Mouse (Mus musculus) heart, postnatal 0 days (tissue): Measurements from ENCODE around the gene Ust.

Experiments used
- CTCF ChIP-seq: IDR thresholded peaks from 2 replicates; pipeline ENCODE4 v1.5.1; 2016; ENCODE audit warnings: antibody characterized with exemption, control low read depth, low read depth
- EP300 ChIP-seq: IDR thresholded peaks from 2 replicates; pipeline ENCODE4 v1.6.1; 2016; ENCODE audit warnings: antibody characterized with exemption, low read depth

DNA sequence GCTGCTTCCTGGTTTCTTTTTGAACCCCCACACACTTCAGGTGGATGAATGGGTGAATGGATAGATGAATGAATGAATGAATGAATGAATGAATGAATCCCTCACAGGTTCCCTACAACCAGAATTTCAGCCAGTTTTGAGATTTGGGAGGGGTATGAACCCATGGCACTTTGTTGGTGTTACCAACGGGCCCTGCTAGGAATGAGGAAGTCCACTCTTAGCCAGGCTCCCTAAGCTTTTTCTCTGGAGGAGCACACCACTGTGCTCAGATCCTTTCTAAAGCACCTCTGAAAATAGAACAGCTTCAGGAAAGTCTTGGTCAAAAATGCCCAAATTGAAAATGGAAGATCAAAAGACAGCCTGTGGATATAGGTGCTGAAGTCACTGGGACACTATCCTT lies 6.7 kb upstream of the Ust start:
- TF ChIP-seq CTCF: no peak
- TF ChIP-seq EP300: no peak
